Mouse (Mus musculus): ENCODE data around the gene Atp11a. TPM values are rescaled to one million over a fixed set of nuclear protein-coding genes. Genes with fewer than 3 reads are reported as not detected.

Atp11a gene
- total and polyA plus RNA-seq, 3 experiments = 0.12 to 0.27 (median 0.21) TPM

- dilution Hi-C loops (cut with MboI; ENCODE audit: extremely low pct_ligation_motif_present, extremely low pct_unique_long_range_greater_than_20kb, low sequenced_read_pairs) = no loop called here
- Histone ChIP-seq H3K4me2 (ENCODE audit: insufficient read depth, low read depth, poor library complexity, severe bottlenecking) (no peak overlapping the region), H3K27me3 (replicated peaks) (peaks cover 90% of the 10 kb centered on the region), H3K4me1 (ENCODE audit: control insufficient read depth in 1 of 2, insufficient read depth in 2 of 2) (peaks cover 4 to 5% of the 10 kb centered on the region in 2 experiments; a peak in 3 of 4 replicates), H3K79me2 (replicated peaks; ENCODE audit: control insufficient read depth, extremely low read depth, insufficient read depth, poor library complexity, severe bottlenecking) (no peaks in the 10 kb centered on the region), H3K36me3 (replicated peaks in 1 of 2; ENCODE audit: control insufficient read depth in 1 of 2, insufficient read depth in 1 of 2, low read length in 1 of 2) (no peaks in the 10 kb centered on the region), H3K27ac (ENCODE audit: insufficient read depth, low read depth) (no peak overlapping the region), H3K9me3 (replicated peaks; ENCODE audit: low read length) (no peaks in the 10 kb centered on the region), H3K4me3 (replicated peaks in 1 of 3; ENCODE audit: low read depth in 2 of 3, low read length in 2 of 3, poor library complexity in 1 of 3) (no peak overlapping the region), H3K9ac (ENCODE audit: insufficient read depth, low read depth) (no peak overlapping the region)
- DNase-seq (ENCODE audit: extremely low read depth) = no peak
- in situ Hi-C loops (cut with MboI; ENCODE audit: low pct_ligation_motif_present, low pct_unique_long_range_greater_than_20kb, low sequenced_read_pairs) = no loop called here
- TF ChIP-seq MAFK (IDR thresholded peaks at IDR 0.05; ENCODE audit: insufficient replicate concordance, low read length) (no peak), MAX (IDR thresholded peaks at IDR 0.05; ENCODE audit: low read length) (no peak), CHD1 (IDR thresholded peaks at IDR 0.05; ENCODE audit: low read depth, low read length) (no peak), POLR2A (IDR thresholded peaks at IDR 0.05; ENCODE audit: low read depth, low read length) (no peak), ZNF384 (IDR thresholded peaks at IDR 0.05; ENCODE audit: low read depth, low read length) (no peak), ZKSCAN1 (IDR thresholded peaks at IDR 0.05; ENCODE audit: borderline replicate concordance, low read depth, low read length) (no peak), POLR2AphosphoS2 (IDR thresholded peaks at IDR 0.05; ENCODE audit: low read depth, low read length) (no peak), ETS1 (conservative IDR thresholded peaks at IDR 0.05; ENCODE audit: low read depth, low read length) (no peak), KAT2A (IDR thresholded peaks at IDR 0.05; ENCODE audit: insufficient replicate concordance, low read length) (no peak), SIN3A (IDR thresholded peaks at IDR 0.05; ENCODE audit: low read length) (no peak), ELF1 (IDR thresholded peaks at IDR 0.05; ENCODE audit: low read depth, low read length) (no peak), E2F4 (IDR thresholded peaks at IDR 0.05; ENCODE audit: insufficient replicate concordance, low read depth, low read length) (no peak)
These were observed 112.8 kb downstream of the Atp11a start for GRCm38 (mm10) chr8:12869661-12870060.

GRCm38 (mm10) chr8:12870656-12871055 lies 113.8 kb downstream of the Atp11a start:
- no peaks in the 10 kb centered on the region for H3K36me3 ChIP-seq (replicated peaks in 1 of 2; ENCODE audit: control insufficient read depth in 1 of 2, insufficient read depth in 1 of 2, low read length in 1 of 2)
- no peak overlapping the region for H3K9ac ChIP-seq (ENCODE audit: insufficient read depth, low read depth)
- peaks cover 90% of the 10 kb centered on the region for H3K27me3 ChIP-seq (replicated peaks)
- H3K4me3 ChIP-seq (replicated peaks in 1 of 3; ENCODE audit: low read depth in 2 of 3, low read length in 2 of 3, poor library complexity in 1 of 3) = no peak overlapping the region
- H3K9me3 ChIP-seq (replicated peaks; ENCODE audit: low read length) = no peaks in the 10 kb centered on the region
- H3K4me2 ChIP-seq (ENCODE audit: insufficient read depth, low read depth, poor library complexity, severe bottlenecking) = no peak overlapping the region
- no peak for DNase-seq (ENCODE audit: extremely low read depth)
- dilution Hi-C loops (cut with MboI; ENCODE audit: extremely low pct_ligation_motif_present, extremely low pct_unique_long_range_greater_than_20kb, low sequenced_read_pairs) = no loop called here
- peaks cover 4 to 5% of the 10 kb centered on the region in 2 experiments; a peak in 3 of 4 replicates for H3K4me1 ChIP-seq (ENCODE audit: control insufficient read depth in 1 of 2, insufficient read depth in 2 of 2)
- TF ChIP-seq ELF1 (IDR thresholded peaks at IDR 0.05; ENCODE audit: low read depth, low read length) = no peak
- no peak for TF ChIP-seq MAZ (IDR thresholded peaks at IDR 0.05; ENCODE audit: low read depth, low read length)
- no peak for TF ChIP-seq SMC3 (IDR thresholded peaks at IDR 0.05; ENCODE audit: low read depth, low read length)
- TF ChIP-seq TCF12 (IDR thresholded peaks at IDR 0.05; ENCODE audit: low read depth, low read length) = no peak
- no peak for TF ChIP-seq USF2 (conservative IDR thresholded peaks at IDR 0.05; ENCODE audit: low read depth, low read length)
- no peak for TF ChIP-seq MEF2A (IDR thresholded peaks at IDR 0.05; ENCODE audit: borderline replicate concordance, low read depth, low read length)
- TF ChIP-seq ZC3H11A (IDR thresholded peaks at IDR 0.05; ENCODE audit: low read depth, low read length) = no peak
- no peak for TF ChIP-seq E2F4 (IDR thresholded peaks at IDR 0.05; ENCODE audit: insufficient replicate concordance, low read depth, low read length)
- TF ChIP-seq USF1 (IDR thresholded peaks at IDR 0.05; ENCODE audit: low read depth, low read length) = no peak
- no peak for TF ChIP-seq MYC (IDR thresholded peaks at IDR 0.05; ENCODE audit: low read depth, low read length)
- TF ChIP-seq GABPA (IDR thresholded peaks at IDR 0.05; ENCODE audit: insufficient replicate concordance, low read depth, low read length) = no peak
- no peak for TF ChIP-seq CTCF (conservative IDR thresholded peaks at IDR 0.05 in 1 of 2, IDR thresholded peaks at IDR 0.05 in 1 of 2; ENCODE audit: low read depth in 2 of 2, low read length in 2 of 2)
- no peak for TF ChIP-seq TBP (conservative IDR thresholded peaks at IDR 0.05; ENCODE audit: low read depth, low read length)
- TF ChIP-seq RAD21 (IDR thresholded peaks at IDR 0.05; ENCODE audit: low read depth, low read length) = no peak
- TF ChIP-seq UBTF (IDR thresholded peaks at IDR 0.05; ENCODE audit: low read depth, low read length) = no peak
- no peak for TF ChIP-seq EP300 (IDR thresholded peaks at IDR 0.05; ENCODE audit: low read length)
- TF ChIP-seq IRF4 (IDR thresholded peaks at IDR 0.05; ENCODE audit: low read depth, low read length) = no peak
- in situ Hi-C loops (cut with MboI; ENCODE audit: low pct_ligation_motif_present, low pct_unique_long_range_greater_than_20kb, low sequenced_read_pairs) = no loop called here
- H3K27ac ChIP-seq (ENCODE audit: insufficient read depth, low read depth) = no peak overlapping the region
- H3K79me2 ChIP-seq (replicated peaks; ENCODE audit: control insufficient read depth, extremely low read depth, insufficient read depth, poor library complexity, severe bottlenecking) = no peaks in the 10 kb centered on the region
